Comparison of ENCODE assay signal across 11 mouse cellular contexts in the genomic region with DNA sequence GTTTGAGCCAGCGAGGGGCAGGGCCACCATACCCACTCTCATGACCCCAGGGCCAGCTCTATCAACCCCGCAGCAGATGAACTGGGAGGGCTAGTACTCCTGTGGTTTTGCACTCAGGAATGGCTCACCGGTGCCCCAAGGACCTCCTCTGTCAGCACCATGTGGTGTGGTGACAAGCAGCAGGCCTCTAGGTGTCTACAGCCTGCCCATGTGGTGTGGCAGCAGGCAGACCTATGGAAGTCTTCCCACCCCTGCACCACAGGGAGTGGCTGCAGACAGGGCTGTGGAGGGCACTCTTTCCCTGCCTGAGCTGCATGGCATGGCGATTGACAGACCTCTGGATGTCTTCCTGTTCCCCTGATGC. TPM values are rescaled to one million over a fixed set of nuclear protein-coding genes. Genes with fewer than 3 reads are reported as not detected.
A peak's percentile ranks its signal among the peaks of the same experiment; 100 is the strongest.
DNase-seq lines count a peak whose midpoint lies in the region; ATAC-seq and TF ChIP-seq lines count a peak whose summit lies in the region.
"Had no signal": no experiment of that assay in that cellular context is flagged by ENCODE, and none has a peak within 500 bp of the region (broad histone marks: within the 10 kb centered on the region; RNA-seq: fewer than 3 reads in every experiment).

No protein-coding gene starts in this region.

- TF ChIP-seq POLR2A in heart, adult 2 months (IDR thresholded peaks at IDR 0.05; ENCODE audit: insufficient read depth, low read depth, low read length): no peak

- no peaks in the 10 kb centered on the region for H3K79me2 ChIP-seq in heart, adult 2 months (replicated peaks; ENCODE audit: control insufficient read depth, insufficient read depth, low read length)

- H3K4me2 ChIP-seq in heart, embryonic 14.5 days (ENCODE audit: low read length): peak overlapping the region; percentile 42
- no peak overlapping the region for H3K4me2 ChIP-seq in midbrain, embryonic 11.5 days
- no peak overlapping the region for H3K4me2 ChIP-seq in midbrain, embryonic 13.5 days (replicated peaks)
- H3K4me2 ChIP-seq in hindbrain, embryonic 13.5 days: no peak overlapping the region
- H3K4me2 ChIP-seq: intestine, embryonic 15.5 days had no signal

- no peaks in the 10 kb centered on the region for H3K36me3 ChIP-seq in heart, embryonic 14.5 days (ENCODE audit: control insufficient read depth, insufficient read depth, low read length)
- H3K36me3 ChIP-seq in heart, adult 2 months (ENCODE audit: control insufficient read depth, insufficient read depth, low read length): no peaks in the 10 kb centered on the region
- no peaks in the 10 kb centered on the region for H3K36me3 ChIP-seq in midbrain, embryonic 11.5 days (ENCODE audit: control insufficient read depth, insufficient read depth, low read length)
- H3K36me3 ChIP-seq in midbrain, embryonic 13.5 days: no peaks in the 10 kb centered on the region
- H3K36me3 ChIP-seq in hindbrain, embryonic 13.5 days: no peaks in the 10 kb centered on the region
- H3K36me3 ChIP-seq in megakaryocyte, embryonic 14.5 days (replicated peaks; ENCODE audit: low read length): no peaks in the 10 kb centered on the region
- H3K36me3 ChIP-seq: intestine, embryonic 15.5 days had no signal

- H3K4me3 ChIP-seq in heart, embryonic 14.5 days (ENCODE audit: control insufficient read depth in 1 of 2, insufficient read depth in 1 of 2, low read depth in 1 of 2, low read length in 2 of 2): no peak overlapping the region
- H3K4me3 ChIP-seq in heart, adult 2 months: no peak overlapping the region
- no peak overlapping the region for H3K4me3 ChIP-seq in midbrain, embryonic 11.5 days (ENCODE audit: low read depth, low read length)
- no peak overlapping the region for H3K4me3 ChIP-seq in midbrain, embryonic 13.5 days (replicated peaks)
- no peak overlapping the region for H3K4me3 ChIP-seq in hindbrain, embryonic 13.5 days
- H3K4me3 ChIP-seq in megakaryocyte, embryonic 14.5 days (replicated peaks): peak overlapping the region; percentile 15
- H3K4me3 ChIP-seq: gastrocnemius, adult 2 months; intestine, embryonic 15.5 days had no signal

- intact Hi-C loops in heart, adult 2 months (cut with DNase I): no loop called here

- peak overlapping the region; percentile 30 to 42; a peak in 1 of 4 replicates for H3K27ac ChIP-seq in heart, embryonic 14.5 days (replicated peaks in 1 of 2; ENCODE audit: control insufficient read depth in 1 of 2, insufficient read depth in 1 of 2, low read depth in 2 of 2, low read length in 2 of 2)
- no peak overlapping the region for H3K27ac ChIP-seq in heart, adult 2 months
- no peak overlapping the region for H3K27ac ChIP-seq in midbrain, embryonic 11.5 days (ENCODE audit: low read depth, low read length)
- H3K27ac ChIP-seq in midbrain, embryonic 13.5 days: no peak overlapping the region
- H3K27ac ChIP-seq in hindbrain, embryonic 13.5 days: no peak overlapping the region
- H3K27ac ChIP-seq: gastrocnemius, adult 2 months; intestine, embryonic 15.5 days had no signal

- DNase-seq in heart, adult 2 months: no peak
- DNase-seq in midbrain, embryonic 11.5 days (ENCODE audit: low spot score, missing footprints): no peak
- DNase-seq in spleen, adult 18-20 months: no peak
- DNase-seq: cerebellum, adult 18-20 months; gastrocnemius, adult 2 months; left cerebral cortex, postnatal 4 days had no signal

- H3K9me3 ChIP-seq in heart, embryonic 14.5 days (ENCODE audit: control insufficient read depth, low read length): no peaks in the 10 kb centered on the region
- H3K9me3 ChIP-seq in midbrain, embryonic 11.5 days (ENCODE audit: control insufficient read depth, low read length): no peaks in the 10 kb centered on the region
- H3K9me3 ChIP-seq in midbrain, embryonic 13.5 days: no peaks in the 10 kb centered on the region
- no peaks in the 10 kb centered on the region for H3K9me3 ChIP-seq in hindbrain, embryonic 13.5 days
- H3K9me3 ChIP-seq in megakaryocyte, embryonic 14.5 days: no peaks in the 10 kb centered on the region
- H3K9me3 ChIP-seq: intestine, embryonic 15.5 days had no signal

- no peaks in the 10 kb centered on the region for H3K27me3 ChIP-seq in heart, embryonic 14.5 days (ENCODE audit: control insufficient read depth, insufficient read depth, low read length)
- H3K27me3 ChIP-seq in heart, adult 2 months (ENCODE audit: control insufficient read depth, insufficient read depth, low read length): no peaks in the 10 kb centered on the region
- H3K27me3 ChIP-seq in midbrain, embryonic 11.5 days (ENCODE audit: control insufficient read depth, insufficient read depth, low read length): no peaks in the 10 kb centered on the region
- 0 out of 2 replicates have a peak, but pooled peaks cover 2% of the 10 kb centered on the region for H3K27me3 ChIP-seq in midbrain, embryonic 13.5 days
- no peaks in the 10 kb centered on the region for H3K27me3 ChIP-seq in hindbrain, embryonic 13.5 days
- H3K27me3 ChIP-seq in megakaryocyte, embryonic 14.5 days (replicated peaks): peaks cover 1% of the 10 kb centered on the region
- H3K27me3 ChIP-seq: intestine, embryonic 15.5 days had no signal

- peak; percentile 78 for ATAC-seq in heart, embryonic 14.5 days (ENCODE audit: insufficient number of reproducible peaks, insufficient read depth, low FRiP score, low read depth)
- ATAC-seq in midbrain, embryonic 11.5 days (ENCODE audit: low FRiP score): peak; percentile 6; the same call in 1 of the 2 replicates
- ATAC-seq in midbrain, embryonic 13.5 days: no peak; the same call in none of the 2 replicates
- peak; percentile 27 for ATAC-seq in hindbrain, embryonic 13.5 days (ENCODE audit: low FRiP score)
- ATAC-seq: intestine, embryonic 15.5 days had no signal

- 14% methylated on average over 4 of the region's 4 CpGs for WGBS in heart, embryonic 14.5 days
- 9% methylated on average over 4 of the region's 4 CpGs for WGBS in heart, adult 2 months
- WGBS in midbrain, embryonic 11.5 days: 29% methylated on average over 4 of the region's 4 CpGs
- 32% methylated on average over 4 of the region's 4 CpGs for WGBS in midbrain, embryonic 13.5 days
- 24% methylated on average over 4 of the region's 4 CpGs for WGBS in hindbrain, embryonic 13.5 days

- H3K9ac ChIP-seq in heart, embryonic 14.5 days (ENCODE audit: low read length): no peak overlapping the region
- H3K9ac ChIP-seq in heart, adult 2 months (ENCODE audit: low read depth, low read length): no peak overlapping the region
- H3K9ac ChIP-seq in midbrain, embryonic 11.5 days (ENCODE audit: low read length): no peak overlapping the region
- no peak overlapping the region for H3K9ac ChIP-seq in midbrain, embryonic 13.5 days (replicated peaks)
- H3K9ac ChIP-seq in hindbrain, embryonic 13.5 days: no peak overlapping the region
- H3K9ac ChIP-seq: intestine, embryonic 15.5 days had no signal

- TF ChIP-seq EP300 in heart, adult 2 months (IDR thresholded peaks at IDR 0.05; ENCODE audit: insufficient read depth, low read depth, low read length): no peak

- peaks cover 10 to 13% of the 10 kb centered on the region in 2 experiments for H3K4me1 ChIP-seq in heart, embryonic 14.5 days (ENCODE audit: control insufficient read depth in 2 of 2, insufficient read depth in 2 of 2, low read length in 2 of 2)
- H3K4me1 ChIP-seq in heart, adult 2 months (ENCODE audit: control insufficient read depth, insufficient read depth, low read length): no peaks in the 10 kb centered on the region
- H3K4me1 ChIP-seq in midbrain, embryonic 11.5 days (ENCODE audit: control insufficient read depth, insufficient read depth, low read length): peaks cover 10% of the 10 kb centered on the region
- peaks cover 24% of the 10 kb centered on the region for H3K4me1 ChIP-seq in midbrain, embryonic 13.5 days (replicated peaks)
- peaks cover 18% of the 10 kb centered on the region for H3K4me1 ChIP-seq in hindbrain, embryonic 13.5 days (replicated peaks)
- H3K4me1 ChIP-seq in megakaryocyte, embryonic 14.5 days: peaks cover 13% of the 10 kb centered on the region
- H3K4me1 ChIP-seq: intestine, embryonic 15.5 days had no signal

- TF ChIP-seq CTCF in heart, adult 2 months (IDR thresholded peaks at IDR 0.05): no peak

RNA-seq across cellular contexts. Expression of gene Crb1, which starts 2.7 kb away (rescaled TPM):
- 0.18 and 0.32 TPM in 2 replicates for polyA plus RNA-seq in heart, embryonic 14.5 days (2014; fragmentation: Nextera tagmentation; extraction: Ambion mirVana)
- 1 to 10 TPM in 1 of 2 experiments, under 1 TPM in 1; 0.41 to 1.4 TPM for total RNA-seq in heart, adult 2 months (2021)
- polyA plus RNA-seq in heart, adult 2 months (2012; rRNA removed): 0.10 and 0.79 TPM in 2 replicates
- 2.0 and 2.5 TPM in 2 replicates for polyA plus RNA-seq in midbrain, embryonic 11.5 days (2014; fragmentation: Nextera tagmentation; extraction: Ambion mirVana)
- polyA plus RNA-seq in midbrain, embryonic 13.5 days (2015; fragmentation: Nextera tagmentation; extraction: Ambion mirVana): 3.1 and 4.0 TPM in 2 replicates
- polyA plus RNA-seq in hindbrain, embryonic 13.5 days (2015; fragmentation: Nextera tagmentation; extraction: Ambion mirVana): 1.7 and 2.7 TPM in 2 replicates
- polyA plus RNA-seq in megakaryocyte, embryonic 14.5 days (2012; ENCODE audit: insufficient read depth, low replicate concordance): 0.13 TPM in 1 of 2 replicates, not detected in the other
- total RNA-seq: gastrocnemius, adult 2 months had no signal

RNA-seq across cellular contexts. Expression of gene Zbtb41, which starts 42.5 kb away (rescaled TPM):
- 10.9 and 11.3 TPM in 2 replicates for polyA plus RNA-seq in heart, embryonic 14.5 days (2014; fragmentation: Nextera tagmentation; extraction: Ambion mirVana)
- total RNA-seq in heart, adult 2 months (2021): 10 to 100 TPM; 20.5 to 23.4 TPM
- polyA plus RNA-seq in heart, adult 2 months (2012; rRNA removed): 2.9 and 8.5 TPM in 2 replicates
- 27.7 and 30.4 TPM in 2 replicates for polyA plus RNA-seq in midbrain, embryonic 11.5 days (2014; fragmentation: Nextera tagmentation; extraction: Ambion mirVana)
- polyA plus RNA-seq in midbrain, embryonic 13.5 days (2015; fragmentation: Nextera tagmentation; extraction: Ambion mirVana): 17.3 and 19.4 TPM in 2 replicates
- polyA plus RNA-seq in hindbrain, embryonic 13.5 days (2015; fragmentation: Nextera tagmentation; extraction: Ambion mirVana): 12.8 and 13.6 TPM in 2 replicates
- 0.06 TPM in 1 of 2 replicates, not detected in the other for polyA plus RNA-seq in megakaryocyte, embryonic 14.5 days (2012; ENCODE audit: insufficient read depth, low replicate concordance)

Comparison
In these comparisons a context has a peak if more than half of its experiments do, and no peak if none do; other contexts are left out.
1. H3K27ac ChIP-seq: peak in heart, embryonic 14.5 days (2 of 2); none in heart, adult 2 months (single experiment), midbrain, embryonic 11.5 days (single experiment), midbrain, embryonic 13.5 days (single experiment) and hindbrain, embryonic 13.5 days (single experiment).